Mouse (Mus musculus): ENCODE results near the gene Prr18. TPM values are rescaled to one million over a fixed set of nuclear protein-coding genes. Genes with fewer than 3 reads are reported as not detected.
A peak's percentile ranks its signal among the peaks of the same experiment; 100 is the strongest.

The Prr18 gene
- polyA plus RNA-seq, 2 experiments, result 0.28 to 1.0 TPM

GRCm38 (mm10) chr17:8340407-8341359 lies 3.4 kb downstream of the Prr18 start:
- ATAC-seq (ENCODE audit: low FRiP score, low read depth) (peak; percentile 60), DNase-seq (ENCODE audit: low spot score) (no peak)
- Histone ChIP-seq H3K4me2 (replicated peaks; ENCODE audit: low read depth, low read length, severe bottlenecking) (peak overlapping the region; percentile 99), H3K9me3 (ENCODE audit: control insufficient read depth, low read length) (no peaks in the 10 kb centered on the region), H3K36me3 (ENCODE audit: control insufficient read depth, insufficient read depth, low read length) (no peaks in the 10 kb centered on the region), H3K27me3 (ENCODE audit: control insufficient read depth, insufficient read depth, low read length) (peaks cover 39% of the 10 kb centered on the region), H3K27ac (replicated peaks; ENCODE audit: low read depth, low read length) (no peak overlapping the region), H3K4me1 (ENCODE audit: control insufficient read depth, insufficient read depth, low read length) (no peaks in the 10 kb centered on the region; the same call in 1 of the 2 replicates), H3K4me3 (replicated peaks; ENCODE audit: low read length) (peak overlapping the region; percentile 51), H3K9ac (ENCODE audit: low read depth, low read length, severe bottlenecking) (peak overlapping the region; percentile 59)
- TF ChIP-seq POLR2A (IDR thresholded peaks at IDR 0.05; ENCODE audit: borderline replicate concordance, extremely low read depth, insufficient read depth, insufficient read length), result no peak
- under 1% methylated on average over 48 of the region's 92 CpGs for WGBS

GRCm38 (mm10) chr17:8341360-8341963 lies 4.2 kb downstream of the Prr18 start:
- DNase-seq (ENCODE audit: low spot score), result no peak
- 5% methylated on average over 39 of the region's 46 CpGs for WGBS
- no peaks in the 10 kb centered on the region for H3K36me3 ChIP-seq (ENCODE audit: control insufficient read depth, insufficient read depth, low read length)
- peak; percentile 34; the same call in 1 of the 2 replicates for ATAC-seq (ENCODE audit: low FRiP score, low read depth)
- H3K4me3 ChIP-seq (replicated peaks; ENCODE audit: low read length), result peak overlapping the region; percentile 51
- H3K27me3 ChIP-seq (ENCODE audit: control insufficient read depth, insufficient read depth, low read length), result peaks cover 39% of the 10 kb centered on the region
- TF ChIP-seq POLR2A (IDR thresholded peaks at IDR 0.05; ENCODE audit: borderline replicate concordance, extremely low read depth, insufficient read depth, insufficient read length), result no peak
- H3K9me3 ChIP-seq (ENCODE audit: control insufficient read depth, low read length), result no peaks in the 10 kb centered on the region
- peak overlapping the region; percentile 99 for H3K4me2 ChIP-seq (replicated peaks; ENCODE audit: low read depth, low read length, severe bottlenecking)
- H3K27ac ChIP-seq (replicated peaks; ENCODE audit: low read depth, low read length), result no peak overlapping the region
- no peaks in the 10 kb centered on the region; the same call in 1 of the 2 replicates for H3K4me1 ChIP-seq (ENCODE audit: control insufficient read depth, insufficient read depth, low read length)
- peak overlapping the region; percentile 59 for H3K9ac ChIP-seq (ENCODE audit: low read depth, low read length, severe bottlenecking)

GRCm38 (mm10) chr17:8342706-8343105 lies 5.4 kb downstream of the Prr18 start:
- TF ChIP-seq POLR2A (IDR thresholded peaks at IDR 0.05; ENCODE audit: borderline replicate concordance, extremely low read depth, insufficient read depth, insufficient read length), result no peak
- Histone ChIP-seq H3K27ac (replicated peaks; ENCODE audit: low read depth, low read length) (no peak overlapping the region), H3K9me3 (ENCODE audit: control insufficient read depth, low read length) (no peaks in the 10 kb centered on the region), H3K36me3 (ENCODE audit: control insufficient read depth, insufficient read depth, low read length) (no peaks in the 10 kb centered on the region), H3K9ac (ENCODE audit: low read depth, low read length, severe bottlenecking) (no peak overlapping the region), H3K4me2 (replicated peaks; ENCODE audit: low read depth, low read length, severe bottlenecking) (no peak overlapping the region), H3K4me1 (ENCODE audit: control insufficient read depth, insufficient read depth, low read length) (no peaks in the 10 kb centered on the region; the same call in 1 of the 2 replicates), H3K27me3 (ENCODE audit: control insufficient read depth, insufficient read depth, low read length) (peaks cover 39% of the 10 kb centered on the region), H3K4me3 (replicated peaks; ENCODE audit: low read length) (no peak overlapping the region)
- no peak for ATAC-seq (ENCODE audit: low FRiP score, low read depth)
- WGBS, result 47% methylated on average over 5 of the region's 5 CpGs
- no peak for DNase-seq (ENCODE audit: low spot score)

- Histone ChIP-seq H3K4me3 (replicated peaks; ENCODE audit: low read length) (no peak overlapping the region), H3K4me2 (replicated peaks; ENCODE audit: low read depth, low read length, severe bottlenecking) (no peak overlapping the region), H3K9ac (ENCODE audit: low read depth, low read length, severe bottlenecking) (no peak overlapping the region), H3K27me3 (ENCODE audit: control insufficient read depth, insufficient read depth, low read length) (peaks cover 39% of the 10 kb centered on the region), H3K36me3 (ENCODE audit: control insufficient read depth, insufficient read depth, low read length) (no peaks in the 10 kb centered on the region), H3K27ac (replicated peaks; ENCODE audit: low read depth, low read length) (no peak overlapping the region), H3K9me3 (ENCODE audit: control insufficient read depth, low read length) (no peaks in the 10 kb centered on the region), H3K4me1 (ENCODE audit: control insufficient read depth, insufficient read depth, low read length) (no peaks in the 10 kb centered on the region; the same call in 1 of the 2 replicates)
- no peak for DNase-seq (ENCODE audit: low spot score)
- no peak for ATAC-seq (ENCODE audit: low FRiP score, low read depth)
- TF ChIP-seq POLR2A (IDR thresholded peaks at IDR 0.05; ENCODE audit: borderline replicate concordance, extremely low read depth, insufficient read depth, insufficient read length), result no peak
- 68% methylated on average over 6 of the region's 6 CpGs for WGBS
Observed at GRCm38 (mm10) chr17:8343416-8343815, 6.2 kb downstream of the Prr18 start.

- no peak overlapping the region for H3K9ac ChIP-seq (ENCODE audit: low read depth, low read length, severe bottlenecking)
- ATAC-seq (ENCODE audit: low FRiP score, low read depth) (no peak), DNase-seq (ENCODE audit: low spot score) (no peak)
- no peaks in the 10 kb centered on the region for H3K4me1 ChIP-seq (ENCODE audit: control insufficient read depth, insufficient read depth, low read length)
- no peak for TF ChIP-seq POLR2A (IDR thresholded peaks at IDR 0.05; ENCODE audit: borderline replicate concordance, extremely low read depth, insufficient read depth, insufficient read length)
- no peak overlapping the region for H3K4me3 ChIP-seq (replicated peaks; ENCODE audit: low read length)
- WGBS, result 82% methylated on average over 5 of the region's 5 CpGs
- no peak overlapping the region for H3K27ac ChIP-seq (replicated peaks; ENCODE audit: low read depth, low read length)
- no peaks in the 10 kb centered on the region for H3K36me3 ChIP-seq (ENCODE audit: control insufficient read depth, insufficient read depth, low read length)
- H3K4me2 ChIP-seq (replicated peaks; ENCODE audit: low read depth, low read length, severe bottlenecking), result no peak overlapping the region
- peaks cover under 1% of the 10 kb centered on the region; the same call in 1 of the 2 replicates for H3K27me3 ChIP-seq (ENCODE audit: control insufficient read depth, insufficient read depth, low read length)
- no peaks in the 10 kb centered on the region for H3K9me3 ChIP-seq (ENCODE audit: control insufficient read depth, low read length)
Observed at GRCm38 (mm10) chr17:8347765-8348285, 10.6 kb downstream of the Prr18 start.
